Mouse (Mus musculus) kidney, postnatal 0 days (tissue): ENCODE measurements around the gene Ggact. TPM values are rescaled to one million over a fixed set of nuclear protein-coding genes. Genes with fewer than 3 reads are reported as not detected.

Experiments
- ATAC-seq: fragments of 200-750 bp; cut with Nextera tagmentation; replicated peaks from 2 replicates; pipeline ENCODE4 v1.8.0; 2017; ENCODE audit warnings: low read depth, moderate number of reproducible peaks, moderate TSS enrichment, moderate library complexity; ENCODE audit not compliant: low FRiP score
- DNase-seq: peaks from one replicate; pipeline ENCODE4 v3.0.0-alpha.2; 2016; ENCODE audit warnings: low spot score
- H3K27ac ChIP-seq: fragments of 300-500 bp; sonication (generic); 2 replicates; pipeline ENCODE4 v1.5.1; 2014; ENCODE audit warnings: mild to moderate bottlenecking
- H3K27me3 ChIP-seq: fragments of 300-500 bp; sonication (generic); 2 replicates; pipeline ENCODE4 v1.6.1; 2014; ENCODE audit warnings: low read length, mixed read lengths; ENCODE audit not compliant: insufficient read depth
- H3K36me3 ChIP-seq: fragments of 300-500 bp; sonication (generic); 2 replicates; pipeline ENCODE4 v1.6.1; 2014; ENCODE audit warnings: low read length, mixed read lengths; ENCODE audit not compliant: insufficient read depth
- H3K4me1 ChIP-seq: fragments of 300-500 bp; sonication (generic); replicated peaks from 2 replicates; pipeline ENCODE4 v1.6.1; 2014; ENCODE audit warnings: antibody characterized with exemption, low read length, mixed read lengths; ENCODE audit not compliant: insufficient read depth
- H3K4me2 ChIP-seq: fragments of 300-500 bp; sonication (generic); 2 replicates; pipeline ENCODE4 v1.6.1; 2014; ENCODE audit warnings: mild to moderate bottlenecking, low read length, moderate library complexity, mixed read lengths
- H3K4me3 ChIP-seq: fragments of 300-500 bp; sonication (generic); replicated peaks from 2 replicates; pipeline ENCODE4 v1.5.1; 2014; ENCODE audit warnings: low read depth, low read length
- H3K9ac ChIP-seq: fragments of 300-500 bp; sonication (generic); 2 replicates; pipeline ENCODE4 v1.6.1; 2014; ENCODE audit warnings: low read depth, low read length
- H3K9me3 ChIP-seq: fragments of 300-500 bp; sonication (generic); replicated peaks from 2 replicates; pipeline ENCODE4 v1.6.1; 2016; ENCODE audit warnings: low read length, inconsistent platforms, mixed read lengths
- CTCF ChIP-seq: IDR thresholded peaks from 2 replicates; pipeline ENCODE4 v1.5.1; 2016; ENCODE audit warnings: antibody characterized with exemption, low read depth, mild to moderate bottlenecking, moderate library complexity
- WGBS: fragments of 180-500 bp; shearing (Covaris S2); extraction: QIAGEN DNeasy Blood & Tissue Kit; methylation state at CpG from one replicate; pipeline ENCODE4 v1.1.7; 2014; 5-methylcytosine and 5-hydroxymethylcytosine counted together
- polyA plus RNA-seq: library from polyadenylated mRNA; unstranded; fragments of >200 nt; fragmentation: Nextera tagmentation; extraction: Ambion mirVana; gene quantifications from 2 replicates; pipeline ENCODE4 v1.2.1, GENCODE M21; 2015

The Ggact gene
- polyA plus RNA-seq: 41.1 and 43.9 TPM in 2 replicates

DNA sequence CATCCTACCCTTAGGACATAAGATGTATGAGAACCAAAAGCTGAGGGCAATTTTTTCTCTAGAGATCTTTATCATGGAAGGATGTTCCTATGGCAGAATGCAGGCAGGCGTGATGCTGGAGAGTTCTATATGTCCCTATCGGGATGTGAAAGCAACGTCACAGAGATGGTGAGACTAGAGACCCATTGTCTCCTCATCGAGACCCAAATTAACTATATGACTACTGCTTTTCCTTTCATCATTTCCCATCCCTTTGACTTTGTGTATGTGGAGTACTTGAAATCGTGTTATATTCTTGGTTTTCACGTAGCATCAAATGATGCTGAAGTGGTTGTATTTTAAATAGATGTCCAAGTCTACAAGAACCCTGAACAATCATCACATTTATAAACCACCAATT lies at the start of gene Ggact:
Gene Ggact (minus strand): TSS at position 101 of the 400 bp plus-strand sequence.
- Histone ChIP-seq H3K9me3 (no peaks in the 10 kb centered on the region), H3K4me1 (no peaks in the 10 kb centered on the region), H3K27ac (peak within 1 kb of the TSS; percentile 58; the same call in 1 of the 2 replicates), H3K36me3 (no peaks in the 10 kb centered on the region), H3K27me3 (no peaks in the 10 kb centered on the region), H3K4me3 (peak within 1 kb of the TSS; percentile 58), H3K4me2 (peak within 1 kb of the TSS; percentile 95), H3K9ac (peak within 1 kb of the TSS; percentile 66)
- WGBS: 79% methylated on average over 6 of the region's 6 CpGs
- TF ChIP-seq CTCF: no peak
- DNase-seq (no peak), ATAC-seq (no peak)

DNA sequence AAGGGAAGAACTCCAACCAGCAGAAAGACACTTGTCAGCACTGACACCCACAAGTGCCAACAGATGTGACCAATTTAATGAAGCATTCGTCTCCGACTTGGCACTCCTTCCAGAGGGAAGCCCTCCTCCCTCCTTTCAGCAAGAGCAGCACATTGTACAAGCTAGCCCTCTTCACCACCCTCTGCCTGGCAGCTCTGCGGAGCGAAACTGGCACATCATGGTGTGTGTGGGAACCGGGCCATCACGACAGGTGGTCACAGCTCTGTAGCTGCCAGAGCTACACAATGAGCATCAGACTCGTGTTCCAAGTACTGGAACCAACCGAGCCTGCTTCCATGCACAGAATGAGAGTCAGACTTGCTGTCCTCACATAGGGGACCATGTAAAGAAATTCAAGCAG lies 44.4 kb upstream of the Ggact start:
- Histone ChIP-seq H3K36me3 (0 out of 2 replicates have a peak, but pooled peaks cover 4% of the 10 kb centered on the region), H3K4me3 (no peak overlapping the region), H3K27ac (no peak overlapping the region), H3K27me3 (no peaks in the 10 kb centered on the region), H3K9me3 (no peaks in the 10 kb centered on the region), H3K4me2 (no peak overlapping the region), H3K9ac (no peak overlapping the region), H3K4me1 (no peaks in the 10 kb centered on the region)
- no peak for DNase-seq
- no peak for TF ChIP-seq CTCF
- 72% methylated on average over 8 of the region's 8 CpGs for WGBS
- ATAC-seq: peak; percentile 58; the same call in 1 of the 2 replicates

DNA sequence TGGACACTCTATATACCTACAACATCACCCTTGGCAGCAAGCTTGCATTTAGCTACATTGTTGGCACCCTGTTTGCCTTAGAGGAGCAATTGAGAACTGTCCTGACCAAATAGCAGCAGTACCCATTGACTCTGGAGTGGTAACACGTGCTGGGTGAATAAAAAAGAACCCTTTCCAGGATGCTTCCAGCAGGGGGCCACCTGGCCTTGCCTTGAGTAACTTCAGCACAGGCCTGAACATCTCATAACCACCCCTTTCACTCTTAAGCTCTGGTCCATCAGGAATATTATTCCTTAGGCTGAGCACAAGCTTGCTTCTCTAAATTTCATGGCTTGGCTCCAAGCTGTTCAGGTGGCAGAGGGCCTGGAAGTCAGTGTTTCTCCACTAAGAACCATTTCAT lies 39.8 kb upstream of the Ggact start:
- H3K36me3 ChIP-seq: peaks cover 7% of the 10 kb centered on the region; the same call in 1 of the 2 replicates
- H3K4me1 ChIP-seq: no peaks in the 10 kb centered on the region
- WGBS: 21% methylated on average over 1 of the region's 1 CpGs
- H3K4me2 ChIP-seq: no peak overlapping the region
- peak; percentile 78 for DNase-seq
- H3K4me3 ChIP-seq: no peak overlapping the region
- no peaks in the 10 kb centered on the region for H3K9me3 ChIP-seq
- no peak overlapping the region for H3K9ac ChIP-seq
- no peak overlapping the region for H3K27ac ChIP-seq
- ATAC-seq: peak; percentile 74
- peak; percentile 80 for TF ChIP-seq CTCF
- no peaks in the 10 kb centered on the region for H3K27me3 ChIP-seq

DNA sequence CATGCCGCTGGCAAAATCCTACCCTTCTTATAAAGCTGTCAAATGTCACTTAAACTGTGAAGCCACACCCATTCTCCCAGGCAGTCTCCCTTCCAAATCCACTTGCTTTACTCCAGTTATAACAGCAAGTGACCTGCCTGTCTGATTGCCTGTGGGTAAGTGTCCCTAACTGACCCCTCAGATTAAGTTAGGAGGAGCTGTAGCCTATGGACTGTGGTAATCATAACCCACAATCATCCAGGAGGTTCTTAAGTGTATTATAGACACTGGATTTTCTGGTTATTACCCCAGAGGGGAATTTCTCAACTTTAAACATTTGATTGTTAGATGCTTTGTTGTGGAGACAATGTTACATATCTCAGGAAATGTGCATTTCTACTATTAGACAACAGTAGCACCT lies 39.0 kb upstream of the Ggact start:
- TF ChIP-seq CTCF: no peak
- H3K27me3 ChIP-seq: no peaks in the 10 kb centered on the region
- H3K9me3 ChIP-seq: no peaks in the 10 kb centered on the region
- H3K9ac ChIP-seq: no peak overlapping the region
- ATAC-seq: no peak
- DNase-seq: no peak
- H3K36me3 ChIP-seq: peaks cover 7% of the 10 kb centered on the region; the same call in 1 of the 2 replicates
- H3K4me3 ChIP-seq: no peak overlapping the region
- no peak overlapping the region for H3K27ac ChIP-seq
- H3K4me1 ChIP-seq: no peaks in the 10 kb centered on the region
- no peak overlapping the region for H3K4me2 ChIP-seq
- 87% methylated on average over 1 of the region's 1 CpGs for WGBS

DNA sequence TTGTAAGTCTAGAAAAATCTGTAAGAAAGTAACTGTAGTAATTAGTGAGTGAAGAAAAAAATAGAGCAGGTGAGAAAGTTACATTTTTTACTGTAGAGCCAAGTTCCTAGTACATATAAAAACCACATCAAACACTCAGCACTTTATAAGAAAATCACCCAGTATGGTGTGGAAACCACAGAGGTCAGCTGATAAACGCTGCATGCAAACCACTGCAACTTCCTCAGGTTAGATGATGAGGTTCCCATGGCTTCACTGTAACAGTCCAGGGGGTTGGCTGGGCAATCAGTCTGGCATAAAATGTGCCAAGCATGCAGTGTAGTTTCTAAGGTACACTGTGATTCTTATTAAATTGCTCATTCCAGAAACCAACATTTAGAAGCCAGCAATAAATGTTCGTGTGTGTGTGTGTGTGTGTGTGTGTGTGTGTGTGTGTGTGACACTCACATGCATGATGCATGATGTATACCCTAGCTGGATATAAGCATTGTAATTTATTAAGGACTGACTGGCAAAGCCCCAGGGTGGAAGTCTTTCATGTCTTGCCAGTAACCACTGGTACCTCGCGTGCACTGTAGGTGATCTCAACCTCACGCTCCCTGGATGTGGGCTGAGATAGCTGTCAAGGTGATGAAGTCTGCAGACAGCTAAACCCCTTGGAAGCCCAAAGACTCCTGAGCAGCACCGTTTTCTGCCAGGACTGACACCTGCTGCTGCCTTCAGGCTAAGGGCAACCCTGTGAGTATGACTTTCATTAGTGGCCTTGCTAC lies 38.3 kb upstream of the Ggact start:
- Histone ChIP-seq H3K9me3 (no peaks in the 10 kb centered on the region), H3K4me3 (no peak overlapping the region), H3K27ac (no peak overlapping the region), H3K36me3 (peaks cover 7% of the 10 kb centered on the region; the same call in 1 of the 2 replicates), H3K4me1 (no peaks in the 10 kb centered on the region), H3K27me3 (no peaks in the 10 kb centered on the region), H3K9ac (no peak overlapping the region), H3K4me2 (no peak overlapping the region)
- no peak for TF ChIP-seq CTCF
- DNase-seq: no peak
- 78% methylated on average over 6 of the region's 6 CpGs for WGBS
- no peak for ATAC-seq

DNA sequence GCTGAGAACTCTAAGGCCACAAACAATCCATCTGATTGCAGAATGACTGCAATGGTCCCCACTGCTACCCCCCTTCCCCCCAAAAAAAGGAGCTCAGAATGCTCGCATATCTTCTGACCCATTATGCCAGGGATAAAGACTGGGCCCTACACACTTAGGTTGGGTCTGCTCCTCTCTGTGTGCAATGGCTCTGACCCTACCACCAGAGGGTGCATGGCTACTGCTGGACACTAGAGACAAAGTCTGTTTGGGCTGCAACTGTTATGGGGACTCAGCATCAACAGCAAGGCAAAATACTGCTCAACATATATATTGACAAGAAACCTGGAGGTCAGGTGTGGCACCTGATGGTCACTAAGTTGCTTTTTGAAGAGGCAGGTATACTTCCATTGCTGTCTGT lies 37.4 kb upstream of the Ggact start:
- ATAC-seq: no peak

More for the DNA sequence above, 37.4 kb upstream of the Ggact start:
- Histone ChIP-seq H3K27ac (no peak overlapping the region), H3K27me3 (no peaks in the 10 kb centered on the region), H3K36me3 (peaks cover 7% of the 10 kb centered on the region; the same call in 1 of the 2 replicates), H3K9ac (no peak overlapping the region), H3K4me1 (no peaks in the 10 kb centered on the region), H3K9me3 (no peaks in the 10 kb centered on the region), H3K4me2 (no peak overlapping the region), H3K4me3 (no peak overlapping the region)
- 92% methylated on average over 1 of the region's 1 CpGs for WGBS
- DNase-seq: peak; percentile 23
- TF ChIP-seq CTCF: peak; percentile 66
